Mouse (Mus musculus): Measurements from ENCODE around the gene Psap.

DNA sequence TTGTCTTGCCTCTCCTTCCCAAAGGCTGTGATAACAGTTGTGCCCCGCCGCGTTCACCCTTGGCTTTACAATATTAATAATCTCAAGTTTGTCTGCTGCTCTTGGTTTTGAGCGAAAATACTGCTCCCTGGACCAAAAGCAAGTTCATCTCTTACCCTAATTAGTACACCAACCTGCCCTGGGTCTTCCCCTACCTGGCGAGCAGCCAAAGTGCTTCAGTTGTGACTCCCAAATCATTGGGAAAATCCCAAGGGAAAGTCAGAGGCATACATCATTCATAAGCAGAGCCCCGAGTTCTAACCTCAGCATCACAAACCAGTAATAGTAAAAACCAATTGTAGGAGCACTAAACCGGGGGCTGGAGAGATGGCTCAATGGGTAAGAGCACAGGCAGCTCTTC, 31.8 kb upstream of the Psap start:
- TF ChIP-seq CTCF (IDR thresholded peaks at IDR 0.05; ENCODE audit: low read depth) (no peak), EP300 (IDR thresholded peaks at IDR 0.05; ENCODE audit: low read depth) (no peak)

Measured in liver, embryonic 14.5 days (tissue).